Mouse (Mus musculus) hindbrain, postnatal 0 days (tissue): ENCODE data around the gene Rap1gds1. TPM values are rescaled to one million over a fixed set of nuclear protein-coding genes. Genes with fewer than 3 reads are reported as not detected.

Source experiments
- ATAC-seq: fragments of 200-750 bp; cut with Nextera tagmentation; 2 replicates; pipeline ENCODE4 v1.8.0; 2017; ENCODE audit warnings: mild to moderate bottlenecking, moderate TSS enrichment, moderate library complexity
- DNase-seq: peaks from one replicate; pipeline ENCODE4 v3.0.0-alpha.2; 2015; ENCODE audit warnings: low spot score
- H3K27ac ChIP-seq: fragments of 300-500 bp; sonication (generic); 2 replicates; pipeline ENCODE4 v1.5.1; 2014; ENCODE audit warnings: mild to moderate bottlenecking
- H3K27me3 ChIP-seq: fragments of 300-500 bp; sonication (generic); 2 replicates; pipeline ENCODE4 v1.6.1; 2014; ENCODE audit warnings: low read length, mixed read lengths; ENCODE audit not compliant: insufficient read depth
- H3K36me3 ChIP-seq: fragments of 300-500 bp; sonication (generic); 2 replicates; pipeline ENCODE4 v1.6.1; 2014; ENCODE audit warnings: low read length, mixed read lengths; ENCODE audit not compliant: insufficient read depth
- H3K4me1 ChIP-seq: fragments of 300-500 bp; sonication (generic); 2 replicates; pipeline ENCODE4 v1.6.1; 2014; ENCODE audit warnings: antibody characterized with exemption, low read length, mixed read lengths; ENCODE audit not compliant: insufficient read depth
- H3K4me2 ChIP-seq: fragments of 300-500 bp; sonication (generic); 2 replicates; pipeline ENCODE4 v1.6.1; 2014; ENCODE audit warnings: low read depth, mild to moderate bottlenecking, low read length, moderate library complexity, mixed read lengths
- H3K4me3 ChIP-seq: fragments of 300-500 bp; sonication (generic); 2 replicates; pipeline ENCODE4 v1.5.1; 2014; ENCODE audit warnings: low read length
- H3K9ac ChIP-seq: fragments of 300-500 bp; sonication (generic); replicated peaks from 2 replicates; pipeline ENCODE4 v1.6.1; 2014; ENCODE audit warnings: mild to moderate bottlenecking, low read length, moderate library complexity, mixed read lengths
- H3K9me3 ChIP-seq: fragments of 300-500 bp; sonication (generic); 2 replicates; pipeline ENCODE4 v1.6.1; 2016; ENCODE audit warnings: low read length, mixed read lengths
- CTCF ChIP-seq: IDR thresholded peaks from 2 replicates; pipeline ENCODE4 v1.5.1; 2016; ENCODE audit warnings: antibody characterized with exemption, control low read depth, low read depth
- WGBS: fragments of 180-500 bp; shearing (Covaris S2); extraction: QIAGEN DNeasy Blood & Tissue Kit; methylation state at CpG from one replicate; pipeline ENCODE4 v1.1.7; 2014; 5-methylcytosine and 5-hydroxymethylcytosine counted together
- polyA plus RNA-seq: library from polyadenylated mRNA; unstranded; fragments of >200 nt; fragmentation: Nextera tagmentation; extraction: Ambion mirVana; gene quantifications from 2 replicates; pipeline ENCODE4 v1.2.1, GENCODE M21; 2015
- total RNA-seq: library from RNA; depleted of rRNA; stranded (reverse); fragments of >200 nt; gene quantifications from 2 replicates; pipeline ENCODE4 v1.2.3, GENCODE M21; 2014; rRNA removed

Gene Rap1gds1
- total and polyA plus RNA-seq, 2 experiments from 2014 or later = 90.6 to 107 TPM

DNA sequence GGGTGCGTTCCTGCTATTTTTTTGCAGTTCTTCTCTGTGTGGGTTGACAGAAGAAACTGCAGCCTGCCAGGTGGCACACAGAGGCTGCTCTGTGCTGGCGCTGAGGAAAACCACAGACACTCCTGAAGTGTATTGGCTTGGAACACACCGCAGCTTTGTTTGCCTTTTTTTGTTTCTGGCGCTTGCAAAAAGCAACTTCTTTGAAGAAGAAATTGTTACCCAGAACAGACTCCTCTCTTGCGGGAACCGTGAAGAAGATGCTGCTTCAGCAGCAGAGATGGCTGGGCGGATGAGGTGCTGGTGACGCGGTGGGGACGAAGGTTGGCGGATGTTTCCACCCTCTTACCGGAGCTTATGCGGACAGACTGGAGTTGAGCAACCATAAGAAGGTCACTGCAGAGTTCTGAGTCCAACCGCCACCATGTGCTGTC is 198.1 kb downstream of the Rap1gds1 start:
- DNase-seq (peak; percentile 31), ATAC-seq (peak; percentile 61)
- H3K4me2 ChIP-seq = no peak overlapping the region
- H3K9me3 ChIP-seq = no peaks in the 10 kb centered on the region
- no peaks in the 10 kb centered on the region for H3K27me3 ChIP-seq
- no peak overlapping the region for H3K4me3 ChIP-seq
- no peak overlapping the region for H3K9ac ChIP-seq
- H3K27ac ChIP-seq = peak overlapping the region; percentile 68
- peaks cover 10% of the 10 kb centered on the region; the same call in 1 of the 2 replicates for H3K4me1 ChIP-seq
- H3K36me3 ChIP-seq = no peaks in the 10 kb centered on the region; the same call in 1 of the 2 replicates
- WGBS = 64% methylated on average over 14 of the region's 14 CpGs
- TF ChIP-seq CTCF = no peak

DNA sequence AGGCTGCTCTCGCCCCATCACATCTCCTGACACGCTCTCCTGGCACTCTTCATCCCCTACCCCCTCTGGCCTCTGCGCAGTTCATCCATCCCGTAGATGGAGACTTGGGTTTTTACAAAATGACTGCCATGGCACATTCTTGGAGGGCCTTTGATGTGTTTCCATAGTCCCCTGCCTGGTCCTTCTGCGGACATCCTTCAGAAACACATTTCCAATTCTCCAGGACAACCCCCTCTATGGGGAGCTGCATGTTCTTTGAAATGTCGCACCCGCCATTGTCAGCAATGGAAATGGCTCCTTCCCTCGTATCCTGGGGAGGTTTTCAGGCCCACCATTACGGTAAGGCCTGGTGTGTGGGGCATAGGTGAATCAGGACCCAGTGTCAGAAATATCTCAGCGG is 198.6 kb downstream of the Rap1gds1 start:
- no peaks in the 10 kb centered on the region for H3K9me3 ChIP-seq
- no peak overlapping the region for H3K4me3 ChIP-seq
- ATAC-seq (peak; percentile 71), DNase-seq (peak; percentile 48)
- H3K9ac ChIP-seq = no peak overlapping the region
- no peak for TF ChIP-seq CTCF
- H3K4me2 ChIP-seq = no peak overlapping the region
- H3K4me1 ChIP-seq = peaks cover 10% of the 10 kb centered on the region; the same call in 1 of the 2 replicates
- 51% methylated on average over 10 of the region's 10 CpGs for WGBS
- H3K36me3 ChIP-seq = no peaks in the 10 kb centered on the region; the same call in 1 of the 2 replicates
- no peaks in the 10 kb centered on the region for H3K27me3 ChIP-seq
- H3K27ac ChIP-seq = peak overlapping the region; percentile 68; the same call in 1 of the 2 replicates

DNA sequence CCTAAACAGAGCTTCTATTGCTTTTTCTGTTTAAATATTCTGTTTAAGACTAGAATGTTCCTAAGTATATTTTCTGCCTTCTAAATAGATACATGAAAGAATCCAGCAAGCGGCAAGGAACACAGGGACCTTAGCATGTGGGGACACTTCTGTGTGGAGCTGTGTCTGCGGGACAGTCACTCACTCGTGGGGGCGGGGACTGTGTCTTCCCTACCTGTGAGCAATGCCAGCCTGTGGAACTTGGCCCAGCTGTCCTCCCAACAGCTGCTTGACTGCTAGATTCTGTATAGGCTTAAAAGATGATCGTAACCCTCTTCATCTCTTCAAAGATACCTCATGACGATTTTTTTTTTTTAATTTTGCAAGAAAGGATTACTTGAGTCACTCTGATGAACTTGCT is 199.1 kb downstream of the Rap1gds1 start:
- Histone ChIP-seq H3K9me3 (no peaks in the 10 kb centered on the region), H3K27me3 (no peaks in the 10 kb centered on the region), H3K27ac (no peak overlapping the region), H3K36me3 (no peaks in the 10 kb centered on the region; the same call in 1 of the 2 replicates), H3K4me1 (peaks cover 10% of the 10 kb centered on the region; the same call in 1 of the 2 replicates), H3K4me3 (no peak overlapping the region), H3K9ac (no peak overlapping the region), H3K4me2 (no peak overlapping the region)
- DNase-seq (no peak), ATAC-seq (no peak)
- no peak for TF ChIP-seq CTCF
- 87% methylated on average over 6 of the region's 6 CpGs for WGBS

Other genes with a start within 250 kb of the Rap1gds1 start
- gene Stpg2, start 130.5 kb upstream of the Rap1gds1 start, total RNA-seq = not detected in 2 replicates
- gene Stpg2, start 130.5 kb upstream of the Rap1gds1 start, polyA plus RNA-seq = 0.06 and 0.14 TPM in 2 replicates